Mouse (Mus musculus) urinary bladder, postnatal 25 days (tissue): ENCODE measurements around the gene Tshz2.
"Not testable (repeated sequence)": the region's sequence is repeated elsewhere in the genome, so short reads cannot be mapped to it uniquely, and the experiment has no call there.

Source experiments
- DNase-seq: peaks from one replicate; pipeline ENCODE4 v3.0.0; 2022; ENCODE audit warnings: low spot score

Tshz2 gene

DNA sequence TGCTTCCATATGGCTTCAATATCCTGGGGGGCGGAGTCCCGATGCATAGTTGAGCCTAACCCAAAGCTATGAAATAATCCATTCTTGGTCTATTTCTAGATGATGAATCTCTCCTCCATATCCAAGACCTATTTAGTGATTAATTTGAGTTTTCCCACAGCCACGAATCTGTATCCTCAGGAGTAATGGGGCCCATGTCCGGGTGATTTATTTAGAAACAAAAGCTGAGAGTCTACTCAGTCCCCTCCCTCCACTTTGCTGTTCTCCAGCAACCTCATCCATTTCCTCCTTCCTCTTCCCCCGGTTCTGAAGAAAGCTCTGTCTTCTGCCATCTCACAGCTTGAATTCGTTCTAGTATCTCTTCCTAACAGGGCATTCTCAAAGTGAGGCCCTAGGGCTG is 125.3 kb downstream of the Tshz2 start:
- no peak for DNase-seq

GRCm38 (mm10) chr2:169760117-169760516 is 127.3 kb downstream of the Tshz2 start:
- DNase-seq, result no peak

DNA sequence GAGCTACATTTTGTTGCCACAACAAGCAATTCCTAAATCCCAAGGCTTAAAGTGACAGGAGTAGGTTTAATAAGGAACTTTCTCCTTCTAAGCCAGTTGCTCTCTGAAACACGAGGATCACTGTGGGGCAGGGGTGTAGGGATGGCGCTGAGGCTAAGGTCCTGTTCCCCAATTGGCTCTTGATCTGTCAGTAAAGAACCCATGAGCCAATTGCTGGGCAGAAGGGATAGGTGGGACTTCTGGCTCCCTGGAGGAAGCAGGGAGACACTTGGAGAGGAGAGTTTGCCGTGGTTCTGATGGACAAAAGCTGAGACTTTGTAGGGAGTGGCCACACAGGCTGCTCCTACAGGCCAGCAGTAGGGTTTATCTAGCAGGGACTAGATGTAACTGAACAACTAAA is 128.9 kb downstream of the Tshz2 start:
- DNase-seq, result no peak

DNA sequence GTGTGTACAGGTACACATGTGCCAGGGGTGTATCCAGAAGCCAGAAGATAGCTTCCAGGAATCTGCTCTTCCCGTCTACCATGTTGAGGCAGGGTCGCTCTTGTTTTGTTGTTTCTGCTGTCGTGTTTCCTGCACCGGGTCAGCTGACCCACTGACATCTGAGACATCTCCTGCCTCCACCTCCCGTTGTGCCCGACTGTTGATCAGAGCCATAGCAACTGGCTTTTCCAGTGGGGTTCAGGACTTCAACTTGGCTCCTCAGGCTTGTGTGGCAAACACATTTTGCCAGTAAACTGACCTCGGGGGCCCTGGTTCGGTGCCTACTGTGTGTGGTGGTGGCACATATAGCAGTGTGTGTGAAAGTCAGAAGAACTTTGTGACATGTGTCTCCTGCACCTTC is 129.5 kb downstream of the Tshz2 start:
- DNase-seq, result no peak

DNA sequence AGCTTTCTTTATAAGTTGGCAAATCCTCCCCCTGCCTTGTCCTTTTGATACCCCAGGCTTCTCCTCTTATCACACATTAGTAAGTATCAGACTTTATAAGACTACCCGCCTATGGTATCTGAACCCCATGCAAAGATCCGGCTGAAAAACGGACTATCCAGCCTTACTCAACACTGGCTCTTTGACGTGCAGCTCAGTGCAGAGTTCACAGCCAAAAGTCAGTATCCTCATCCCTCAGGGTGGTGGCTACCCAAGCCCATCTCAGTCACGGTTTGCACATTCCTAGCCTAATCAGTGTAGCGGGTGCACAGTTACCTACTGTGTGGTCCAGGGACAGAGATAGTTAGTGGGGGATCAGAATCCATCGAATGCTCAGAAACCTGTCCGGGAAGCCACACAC is 130.9 kb downstream of the Tshz2 start:
- DNase-seq, result no peak

DNA sequence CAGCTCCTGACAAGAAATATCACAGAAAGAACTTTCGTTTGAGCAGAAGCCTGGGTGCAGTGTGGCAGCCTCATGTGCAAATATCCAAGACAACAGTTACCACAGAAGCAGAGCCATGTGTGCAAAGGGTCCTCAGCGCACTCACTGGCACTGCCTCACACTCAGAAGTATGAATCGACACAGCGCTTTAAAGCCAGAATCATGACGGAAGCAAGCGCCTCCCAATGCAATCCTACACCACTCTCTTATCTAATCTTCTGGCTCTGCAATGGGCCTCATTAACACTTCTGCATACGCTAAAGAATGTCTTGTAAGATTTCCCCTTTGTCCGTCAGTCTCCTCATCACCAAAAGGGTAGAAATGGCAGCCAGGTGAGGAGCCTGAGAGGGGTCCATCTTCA is 133.4 kb downstream of the Tshz2 start:
- no peak for DNase-seq

DNA sequence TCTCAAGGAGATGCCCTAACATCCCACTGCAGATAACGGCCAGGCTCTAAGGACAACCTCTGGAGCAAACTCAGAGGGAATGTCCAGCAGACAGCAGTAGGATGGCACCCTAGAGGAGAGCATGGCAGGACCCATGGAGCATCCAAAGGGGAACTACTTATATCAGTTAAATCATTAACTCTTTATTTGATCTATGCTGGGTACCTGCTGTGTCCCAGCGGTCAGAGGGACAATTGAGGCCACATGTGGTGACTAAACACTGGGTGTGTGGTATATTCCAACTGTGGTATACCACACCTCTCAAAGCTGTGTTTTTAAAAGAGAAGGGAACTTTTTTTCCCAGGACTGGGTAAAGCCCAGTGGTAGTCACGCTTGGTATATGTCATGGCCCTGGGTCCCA is 134.5 kb downstream of the Tshz2 start:
- DNase-seq, result no peak

DNA sequence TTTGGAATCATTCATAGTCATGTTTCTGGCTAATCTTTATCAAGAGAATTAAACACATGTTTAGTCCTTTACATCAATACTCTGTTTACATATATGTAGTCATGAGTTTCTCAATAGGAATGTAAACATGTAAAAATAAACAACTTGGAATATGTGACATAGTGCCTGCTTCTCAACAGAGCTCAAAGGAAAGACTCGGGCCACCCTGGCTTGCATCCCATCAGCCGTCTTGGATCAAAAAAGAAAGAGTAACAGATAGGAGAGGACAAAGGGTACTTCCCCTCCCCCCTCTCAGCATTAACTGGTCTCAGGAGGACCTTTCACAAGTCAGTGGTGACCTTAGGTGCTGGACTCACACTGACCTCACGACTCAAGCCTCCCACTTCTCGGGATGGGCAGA is 142.3 kb downstream of the Tshz2 start:
- DNase-seq, result no peak

DNA sequence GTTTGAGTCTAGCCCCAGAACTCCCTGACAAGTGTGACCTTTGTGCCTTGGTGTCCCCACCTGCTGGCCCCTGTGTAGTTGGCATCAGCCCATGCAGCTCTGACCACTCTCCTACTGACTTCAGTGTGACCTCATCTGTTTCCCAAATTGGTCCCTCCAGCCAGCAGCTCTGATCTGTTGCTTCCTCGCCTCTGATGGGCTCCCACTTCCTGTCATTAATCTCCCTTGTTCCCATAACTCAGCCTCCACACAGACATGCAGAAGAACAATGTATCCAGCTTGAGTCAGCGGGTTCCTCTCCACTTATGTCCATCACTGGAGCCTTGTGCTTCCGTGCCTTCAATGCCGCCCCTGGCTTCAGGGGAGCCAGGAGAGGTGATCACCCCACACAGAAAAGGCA is 144.4 kb downstream of the Tshz2 start:
- no peak for DNase-seq

GRCm38 (mm10) chr2:169777764-169778163 is 145.0 kb downstream of the Tshz2 start:
- DNase-seq, result no peak

DNA sequence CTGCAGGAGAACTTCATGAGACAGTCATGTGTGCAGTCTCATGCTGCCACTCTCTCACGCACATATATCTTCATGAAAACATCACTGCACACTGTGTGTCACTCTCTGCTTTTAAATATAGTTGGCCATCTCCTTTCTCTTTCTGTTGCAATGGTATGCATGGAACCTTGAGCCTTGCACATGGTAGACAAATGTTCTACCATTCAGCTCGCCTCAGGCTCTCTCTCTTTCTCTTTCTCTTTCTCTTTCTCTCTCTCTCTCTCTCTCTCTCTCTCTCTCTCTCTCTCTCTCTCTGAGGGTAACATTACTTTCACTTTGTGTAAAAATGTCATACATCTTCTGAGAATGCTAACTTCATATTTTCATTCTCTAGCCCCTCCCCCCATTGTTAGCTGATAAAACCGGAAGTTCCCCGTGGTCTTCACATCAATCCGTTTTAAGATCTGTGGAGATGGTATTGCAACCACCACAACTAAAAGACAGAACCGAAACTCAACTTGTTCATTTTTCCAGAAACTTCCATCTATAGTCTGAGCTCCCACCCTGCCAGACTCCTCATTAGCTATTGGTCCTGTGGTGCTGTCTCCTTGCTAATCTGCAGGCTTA is 146.0 kb downstream of the Tshz2 start:
- no peak for DNase-seq

DNA sequence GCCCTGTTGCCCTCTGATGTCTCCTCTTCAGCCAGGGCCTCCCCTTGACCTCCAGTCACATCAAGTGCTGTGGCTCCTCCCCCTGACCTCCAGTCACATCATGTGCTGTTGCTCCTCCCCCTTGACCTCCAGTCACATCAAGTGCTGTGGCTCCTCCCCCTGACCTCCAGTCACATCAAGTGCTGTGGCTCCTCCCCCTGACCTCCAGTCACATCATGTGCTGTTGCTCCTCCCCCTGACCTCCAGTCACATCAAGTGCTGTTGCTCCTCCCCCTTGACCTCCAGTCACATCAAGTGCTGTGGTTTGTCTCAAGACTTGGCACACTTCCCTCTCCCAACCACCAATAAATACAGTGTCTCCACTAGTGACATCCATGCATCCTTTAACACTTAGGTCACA is 148.9 kb downstream of the Tshz2 start:
- DNase-seq, result not testable (repeated sequence)

DNA sequence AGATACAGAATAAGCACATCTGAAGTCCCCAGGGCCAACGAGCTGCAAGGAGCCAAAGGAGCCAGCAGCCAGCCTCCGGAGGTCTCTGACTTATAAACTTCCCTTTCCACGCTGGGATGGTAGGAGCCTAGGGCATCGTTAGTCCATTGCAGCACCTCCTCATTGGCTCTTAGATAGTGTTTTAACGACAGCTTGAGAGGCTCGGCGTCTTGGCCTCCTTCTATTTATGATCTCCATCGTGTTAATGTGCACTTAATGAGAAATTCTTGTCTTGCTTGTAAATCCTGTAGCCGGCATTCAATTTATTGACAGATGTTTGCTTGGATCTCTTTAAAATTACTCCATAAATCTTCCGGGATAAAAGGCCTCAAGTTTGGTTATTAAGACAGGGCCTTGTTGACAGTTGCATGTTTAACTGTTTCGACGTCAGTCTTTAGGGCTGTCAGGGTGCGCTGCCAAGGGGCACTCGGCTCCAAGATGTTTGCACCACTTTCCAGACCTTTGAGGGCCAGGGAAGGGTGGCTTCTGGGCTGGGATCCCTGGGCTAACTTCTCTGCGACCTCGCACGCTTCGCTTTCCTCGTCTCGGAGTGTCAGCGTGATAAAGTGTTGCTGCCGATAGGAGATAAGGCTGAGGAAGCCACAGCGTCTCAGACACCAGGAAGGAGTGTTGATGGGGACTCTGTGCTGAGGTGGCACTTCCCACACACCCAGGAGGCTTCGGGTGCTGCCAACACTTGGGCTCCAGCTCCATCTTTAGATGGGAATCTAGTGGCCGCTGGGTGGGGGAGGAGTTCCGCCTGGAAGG is 150.3 kb downstream of the Tshz2 start:
- DNase-seq, result no peak

DNA sequence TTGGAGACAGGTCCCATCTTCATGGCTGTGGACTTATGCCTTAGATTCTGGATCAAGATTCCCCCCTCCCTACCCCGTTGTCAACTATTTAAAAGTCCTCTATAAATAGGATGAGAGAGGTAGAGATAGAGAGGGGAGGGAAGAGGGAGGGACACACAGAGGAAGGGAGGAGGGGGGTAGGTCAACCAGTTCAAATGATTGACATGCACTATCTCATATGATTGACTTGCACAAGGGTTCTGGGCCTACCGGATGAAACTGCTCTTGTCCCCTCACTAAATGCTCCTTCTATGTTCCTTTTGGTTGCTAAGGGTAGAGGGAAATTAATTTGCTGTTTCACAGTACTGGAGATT is 150.8 kb downstream of the Tshz2 start:
- no peak for DNase-seq

DNA sequence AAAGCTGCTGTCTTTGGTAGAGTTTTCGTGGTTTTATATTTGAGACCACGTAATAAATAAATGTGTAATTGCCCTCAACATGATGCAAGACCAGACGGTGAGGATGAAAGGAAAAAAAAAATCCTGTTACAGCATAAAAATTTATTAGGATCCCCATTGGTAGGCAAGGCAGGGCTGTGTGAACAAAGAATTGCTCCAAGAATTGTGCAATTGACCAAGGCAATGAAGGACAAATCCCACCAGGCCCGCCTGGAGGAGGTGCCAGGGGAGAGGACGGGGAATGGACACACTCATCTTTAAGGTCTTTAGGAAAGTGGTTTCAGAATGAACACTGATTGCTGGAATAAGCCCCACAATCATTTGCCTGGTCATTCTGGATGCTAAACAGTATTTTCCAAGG is 154.6 kb downstream of the Tshz2 start:
- no peak for DNase-seq

GRCm38 (mm10) chr2:169787906-169788305 is 155.1 kb downstream of the Tshz2 start:
- no peak for DNase-seq

- DNase-seq, result peak; percentile 52
Observed at GRCm38 (mm10) chr2:169790439-169791131, 157.8 kb downstream of the Tshz2 start.

- no peak for DNase-seq
Observed at GRCm38 (mm10) chr2:169792706-169793105, 159.9 kb downstream of the Tshz2 start.

GRCm38 (mm10) chr2:169802241-169802640 is 169.4 kb downstream of the Tshz2 start:
- no peak for DNase-seq

DNA sequence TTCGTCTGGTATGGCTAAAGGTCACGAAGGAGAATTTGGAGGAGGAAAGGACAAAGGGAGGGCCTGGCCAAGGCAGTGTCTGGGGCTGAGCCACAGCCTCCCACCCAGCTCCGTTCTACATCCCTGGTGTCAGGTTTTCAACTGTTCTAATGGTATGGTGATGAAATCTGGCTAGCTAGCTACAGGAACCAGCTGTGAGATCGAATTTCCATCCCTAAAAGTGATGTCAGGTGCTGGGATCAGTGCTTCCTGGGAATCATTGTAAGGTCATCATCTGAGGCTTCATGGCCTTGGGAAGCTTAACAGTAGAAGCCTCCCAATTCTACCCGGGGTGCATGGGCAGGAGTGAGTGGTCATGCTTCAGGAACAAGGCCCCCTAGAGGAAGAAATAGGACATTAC is 171.6 kb downstream of the Tshz2 start:
- DNase-seq, result no peak

GRCm38 (mm10) chr2:169805545-169805944 is 172.7 kb downstream of the Tshz2 start:
- DNase-seq, result no peak

DNA sequence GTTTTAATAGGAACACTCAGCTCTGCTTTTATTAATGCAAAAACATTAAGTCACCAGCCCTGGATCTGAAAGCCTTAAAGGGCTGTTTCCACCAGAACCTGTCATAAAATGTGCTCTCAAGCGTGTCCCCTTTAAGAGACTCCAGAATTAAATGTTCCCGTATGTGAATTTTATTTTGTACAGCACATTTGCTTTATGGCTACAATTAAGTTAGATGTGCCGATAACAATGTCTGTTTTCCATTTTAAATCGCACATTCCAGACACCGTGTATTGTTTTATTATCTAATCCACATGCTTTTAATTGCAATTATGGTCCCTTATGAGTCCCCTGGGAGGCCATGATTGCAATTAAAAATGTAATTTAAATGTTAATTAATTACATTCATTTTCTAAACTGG is 178.8 kb downstream of the Tshz2 start:
- DNase-seq, result no peak

GRCm38 (mm10) chr2:169812055-169812454 is 179.2 kb downstream of the Tshz2 start:
- no peak for DNase-seq
